Mouse (Mus musculus) T-helper 2 cell (primary cell): Measurements from ENCODE around the gene Nsun5.

Source experiments
- in situ Hi-C: fragments of 300-600 bp; cut with MboI, MseI; formaldehyde crosslinking; loops from one replicate; pipeline ENCODE4 v1.15.1; 2025; ENCODE audit warnings: high pct_unique_total_duplicates

The Nsun5 gene

GRCm38 (mm10) chr5:135373601-135374000 is 3.8 kb downstream of the Nsun5 start:
- in situ Hi-C loops: no loop called here

- in situ Hi-C loops: loop anchor here (5.0 kb wide), 1 partner anchor 178 kb away; no protein-coding TSS in a partner anchor
These were observed 5.4 kb downstream of the Nsun5 start for GRCm38 (mm10) chr5:135375167-135375566.

- in situ Hi-C loops: loop anchor here (5.0 kb wide), 1 partner anchor 179 kb away; no protein-coding TSS in a partner anchor
These were observed 6.6 kb downstream of the Nsun5 start for GRCm38 (mm10) chr5:135376341-135376740.

GRCm38 (mm10) chr5:135380681-135381080 is 10.9 kb downstream of the Nsun5 start:
- in situ Hi-C loops: no loop called here

GRCm38 (mm10) chr5:135381356-135381925 is 11.7 kb downstream of the Nsun5 start:
- in situ Hi-C loops: no loop called here

- in situ Hi-C loops: no loop called here
These were observed 13.0 kb downstream of the Nsun5 start for GRCm38 (mm10) chr5:135382746-135383145.

GRCm38 (mm10) chr5:135383771-135384170 is 14.0 kb downstream of the Nsun5 start:
- in situ Hi-C loops: no loop called here

GRCm38 (mm10) chr5:135394004-135394823 is 24.5 kb downstream of the Nsun5 start, which contains the start of gene Pom121:
TSS of gene Pom121 (minus strand) at chr5:135394546.
- in situ Hi-C loops: no loop called here

- in situ Hi-C loops: no loop called here
These were observed 26.1 kb downstream of the Nsun5 start for GRCm38 (mm10) chr5:135395826-135396225.

GRCm38 (mm10) chr5:135399382-135399781 is 29.6 kb downstream of the Nsun5 start:
- in situ Hi-C loops: no loop called here

- in situ Hi-C loops: no loop called here
These were observed 30.5 kb downstream of the Nsun5 start for GRCm38 (mm10) chr5:135400244-135400643.

GRCm38 (mm10) chr5:135404623-135405022 is 34.9 kb downstream of the Nsun5 start:
- in situ Hi-C loops: loop anchor here (5.0 kb wide), 1 partner anchor 62 kb away; no protein-coding TSS in a partner anchor

- in situ Hi-C loops: loop anchor here (5.0 kb wide), 1 partner anchor 63 kb away; no protein-coding TSS in a partner anchor
These were observed 35.7 kb downstream of the Nsun5 start for GRCm38 (mm10) chr5:135405437-135405836.

- in situ Hi-C loops: loop anchor here (5.0 kb wide), 1 partner anchor 66 kb away; no protein-coding TSS in a partner anchor
These were observed 38.4 kb downstream of the Nsun5 start for GRCm38 (mm10) chr5:135408114-135408513.

GRCm38 (mm10) chr5:135410266-135410665 is 40.5 kb downstream of the Nsun5 start:
- in situ Hi-C loops: no loop called here
